Mouse (Mus musculus): ENCODE data around the gene Trank1. TPM values are rescaled to one million over a fixed set of nuclear protein-coding genes. Genes with fewer than 3 reads are reported as not detected.

Trank1 gene
- 5.9 and 8.5 TPM in 2 replicates for polyA plus RNA-seq (2014; fragmentation: Nextera tagmentation; extraction: Ambion mirVana)

DNA sequence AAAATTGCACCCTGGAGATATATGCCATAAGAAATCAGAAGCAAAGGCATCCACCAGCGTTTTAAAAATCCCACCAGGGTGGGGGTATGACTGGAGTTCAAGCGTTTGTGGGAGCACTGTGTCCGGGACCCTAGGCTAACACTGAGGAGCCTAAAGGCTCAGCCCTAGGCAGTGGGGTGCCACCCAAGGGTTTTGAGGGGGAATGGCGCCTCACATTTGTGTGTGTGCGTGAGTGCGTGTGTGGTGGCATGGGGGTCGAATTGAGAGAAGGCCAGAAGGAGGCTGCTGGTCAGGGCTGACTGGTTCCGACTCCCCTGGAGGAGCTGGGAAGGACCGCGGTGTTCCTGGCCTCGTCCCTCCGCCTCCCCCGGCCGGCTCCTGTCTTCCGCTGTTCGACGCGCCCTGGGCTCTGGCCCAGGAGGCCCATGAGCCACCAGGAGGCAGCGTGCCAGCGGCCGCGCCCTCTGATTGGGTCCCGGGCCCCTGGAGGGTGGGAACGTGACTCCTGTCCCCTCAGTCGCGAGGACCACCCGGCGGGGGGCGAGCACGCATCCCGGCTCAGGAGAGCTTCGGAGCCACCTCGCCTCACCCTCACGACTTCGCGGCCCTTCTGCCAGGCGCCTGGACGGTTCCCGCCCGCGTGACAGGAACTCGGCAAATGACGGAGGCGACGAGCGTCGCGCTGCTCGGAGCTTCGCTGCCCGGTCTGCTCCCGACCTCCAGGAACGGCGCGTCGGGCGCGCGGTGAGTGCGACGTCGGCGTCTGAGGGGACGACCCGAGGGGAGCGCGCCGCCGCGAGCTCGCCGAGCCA, at the start of gene Trank1:
Gene Trank1, plus strand, starts transcription at position 709 of the 812 bp plus-strand sequence.
- Histone ChIP-seq H3K27me3 (replicated peaks; ENCODE audit: control insufficient read depth, insufficient read depth, low read length) (peaks cover 41% of the 10 kb centered on the region), H3K4me3 (ENCODE audit: low read depth, low read length) (peak within 1 kb of the TSS; percentile 48), H3K4me1 (ENCODE audit: control insufficient read depth, insufficient read depth, low read length) (0 out of 2 replicates have a peak, but pooled peaks cover 3% of the 10 kb centered on the region), H3K9me3 (replicated peaks; ENCODE audit: control insufficient read depth, low read length) (peaks cover 8% of the 10 kb centered on the region; the same call in 1 of the 2 replicates), H3K36me3 (ENCODE audit: control insufficient read depth, insufficient read depth, low read length) (no peaks in the 10 kb centered on the region), H3K27ac (ENCODE audit: low read depth, low read length) (no peak within 1 kb of the TSS), H3K4me2 (ENCODE audit: low read length) (peak within 1 kb of the TSS; percentile 88), H3K9ac (ENCODE audit: low read length) (peak within 1 kb of the TSS; percentile 59)
- peak; percentile 57 for ATAC-seq
- DNase-seq (ENCODE audit: low spot score) = peak; percentile 48
- WGBS = 10% methylated on average over 67 of the region's 72 CpGs

DNA sequence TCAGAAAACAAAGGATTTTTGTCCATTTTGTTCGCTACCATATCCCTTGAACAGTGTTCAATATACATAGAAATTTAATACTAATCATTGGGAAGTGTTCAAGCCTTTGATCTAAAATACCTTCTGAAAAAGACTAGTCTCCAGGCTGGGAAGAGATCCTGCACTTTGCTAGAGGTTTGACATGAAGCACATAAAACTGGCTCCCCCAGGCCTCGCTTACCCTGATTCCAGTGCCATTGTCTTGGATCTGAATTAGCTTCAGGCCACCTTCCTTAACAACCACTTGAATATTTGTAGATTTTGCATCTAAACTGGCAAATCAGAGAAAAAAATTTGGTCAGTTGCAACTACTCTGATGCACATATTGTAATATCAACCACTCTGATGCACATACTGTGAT, 43.5 kb upstream of the Trank1 start:
- H3K4me1 ChIP-seq (ENCODE audit: control insufficient read depth, insufficient read depth, low read length) = peaks cover 7% of the 10 kb centered on the region
- no peaks in the 10 kb centered on the region for H3K27me3 ChIP-seq (replicated peaks; ENCODE audit: control insufficient read depth, insufficient read depth, low read length)
- ATAC-seq (no peak), DNase-seq (ENCODE audit: low spot score) (no peak)
- no peaks in the 10 kb centered on the region for H3K9me3 ChIP-seq (replicated peaks; ENCODE audit: control insufficient read depth, low read length)
- H3K36me3 ChIP-seq (ENCODE audit: control insufficient read depth, insufficient read depth, low read length) = peaks cover 23% of the 10 kb centered on the region
- H3K9ac ChIP-seq (ENCODE audit: low read length) = no peak overlapping the region
- H3K27ac ChIP-seq (ENCODE audit: low read depth, low read length) = no peak overlapping the region
- no peak overlapping the region for H3K4me2 ChIP-seq (ENCODE audit: low read length)
- 92% methylated on average over 2 of the region's 2 CpGs for WGBS
- no peak overlapping the region for H3K4me3 ChIP-seq (ENCODE audit: low read depth, low read length)

DNA sequence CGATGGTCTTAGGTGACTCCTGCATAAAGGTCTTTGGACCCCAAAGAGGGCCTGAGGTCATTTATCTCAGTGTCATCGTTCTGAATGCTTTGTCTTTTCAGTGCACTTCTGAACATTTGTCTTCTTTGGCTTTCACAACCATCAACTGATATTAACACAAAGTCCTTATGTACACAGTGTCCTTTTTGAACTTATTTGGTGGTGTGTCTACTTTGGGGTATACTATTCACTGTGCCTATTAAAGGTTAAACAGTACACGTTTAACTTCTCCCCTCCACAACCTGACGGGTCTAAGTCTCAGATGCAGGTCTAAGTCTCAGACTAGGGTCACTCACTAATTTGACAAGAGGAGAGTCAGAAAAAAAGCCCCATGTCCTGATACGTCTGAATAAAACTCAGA, 40.9 kb upstream of the Trank1 start:
- peak overlapping the region; percentile 64 for H3K4me2 ChIP-seq (ENCODE audit: low read length)
- peak overlapping the region; percentile 83 for H3K4me3 ChIP-seq (ENCODE audit: low read depth, low read length)
- no peaks in the 10 kb centered on the region for H3K9me3 ChIP-seq (replicated peaks; ENCODE audit: control insufficient read depth, low read length)
- peak overlapping the region; percentile 89 for H3K27ac ChIP-seq (ENCODE audit: low read depth, low read length)
- DNase-seq (ENCODE audit: low spot score) (no peak), ATAC-seq (no peak)
- H3K9ac ChIP-seq (ENCODE audit: low read length) = peak overlapping the region; percentile 69
- WGBS = 18% methylated on average over 5 of the region's 5 CpGs
- peaks cover 22% of the 10 kb centered on the region; the same call in 1 of the 2 replicates for H3K36me3 ChIP-seq (ENCODE audit: control insufficient read depth, insufficient read depth, low read length)
- H3K4me1 ChIP-seq (ENCODE audit: control insufficient read depth, insufficient read depth, low read length) = peaks cover 26% of the 10 kb centered on the region
- H3K27me3 ChIP-seq (replicated peaks; ENCODE audit: control insufficient read depth, insufficient read depth, low read length) = no peaks in the 10 kb centered on the region

DNA sequence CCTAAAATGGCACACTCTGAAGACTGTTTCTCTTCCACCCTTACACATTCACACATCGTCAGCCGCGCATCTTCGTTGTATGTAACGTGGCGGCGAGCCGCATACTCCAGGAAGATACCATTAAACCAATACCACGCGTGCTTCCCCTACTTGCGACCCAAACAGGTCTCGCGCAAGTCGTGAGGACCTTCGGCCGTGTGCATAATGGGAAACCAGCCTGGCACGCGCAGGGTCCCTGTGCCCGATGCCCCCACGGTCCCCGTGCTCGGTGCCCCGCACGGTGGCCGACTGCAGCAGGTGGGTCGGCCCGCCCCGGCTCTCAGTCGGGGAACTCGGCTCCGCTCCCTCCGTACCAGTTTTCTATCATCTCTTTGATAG, 40.5 kb upstream of the Trank1 start:
- H3K4me2 ChIP-seq (ENCODE audit: low read length) = peak overlapping the region; percentile 64
- ATAC-seq = peak; percentile 73

DNA sequence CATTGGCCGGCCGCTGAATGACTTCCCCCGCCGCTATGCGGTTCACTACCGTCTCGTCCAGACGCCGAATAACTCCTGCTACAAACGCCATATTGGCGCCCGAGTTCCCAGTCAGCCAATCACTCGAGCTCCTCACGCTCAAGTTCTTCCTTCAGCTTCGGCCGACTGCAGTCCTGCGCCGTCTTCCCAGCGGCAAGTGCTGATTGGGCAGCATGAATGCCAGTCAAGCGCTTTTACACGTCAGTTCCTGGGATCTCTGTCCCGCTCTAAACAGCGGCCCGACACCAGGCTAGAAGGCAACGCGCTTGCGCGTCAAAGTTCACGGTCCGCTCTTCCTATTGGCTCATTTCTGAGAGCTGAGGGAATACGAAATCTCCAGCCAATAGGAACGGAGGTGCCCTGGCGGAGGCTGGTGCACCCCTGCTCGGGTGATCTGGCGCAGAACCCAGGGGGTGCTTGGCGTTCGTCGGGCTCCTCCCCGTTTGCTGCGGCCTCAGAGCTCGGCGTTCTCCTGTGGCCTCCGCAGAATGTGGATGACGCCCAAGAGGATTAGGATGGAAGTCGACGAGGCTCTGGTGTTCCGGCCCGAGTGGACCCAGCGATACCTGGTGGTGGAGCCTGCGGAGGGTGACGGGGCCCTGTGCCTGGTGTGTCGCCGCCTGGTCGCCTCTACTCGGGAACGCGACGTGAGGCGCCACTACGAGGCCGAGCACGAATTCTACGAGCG, 39.9 kb upstream of the Trank1 start, which contains the start of the genes Mlh1 and Epm2aip1:
Gene Mlh1, minus strand, starts transcription at position 358 of the 727 bp plus-strand sequence.
Gene Epm2aip1, plus strand, starts transcription at position 496 of the 727 bp plus-strand sequence.
- peak within 1 kb of the TSS; percentile 83 for H3K4me3 ChIP-seq (ENCODE audit: low read depth, low read length)
- ATAC-seq (peak; percentile 99), DNase-seq (ENCODE audit: low spot score) (peak; percentile 100)
- no peaks in the 10 kb centered on the region for H3K9me3 ChIP-seq (replicated peaks; ENCODE audit: control insufficient read depth, low read length)
- H3K9ac ChIP-seq (ENCODE audit: low read length) = peak within 1 kb of the TSS; percentile 95
- H3K27me3 ChIP-seq (replicated peaks; ENCODE audit: control insufficient read depth, insufficient read depth, low read length) = no peaks in the 10 kb centered on the region
- peaks cover 29% of the 10 kb centered on the region for H3K4me1 ChIP-seq (ENCODE audit: control insufficient read depth, insufficient read depth, low read length)
- H3K4me2 ChIP-seq (ENCODE audit: low read length) = peak within 1 kb of the TSS; percentile 91
- peaks cover 29% of the 10 kb centered on the region for H3K36me3 ChIP-seq (ENCODE audit: control insufficient read depth, insufficient read depth, low read length)
- H3K27ac ChIP-seq (ENCODE audit: low read depth, low read length) = peak within 1 kb of the TSS; percentile 91
- under 1% methylated on average over 60 of the region's 64 CpGs for WGBS

More for the DNA sequence above, 40.5 kb upstream of the Trank1 start:
- Histone ChIP-seq H3K27ac (ENCODE audit: low read depth, low read length) (peak overlapping the region; percentile 89), H3K4me3 (ENCODE audit: low read depth, low read length) (peak overlapping the region; percentile 83), H3K36me3 (ENCODE audit: control insufficient read depth, insufficient read depth, low read length) (peaks cover 25% of the 10 kb centered on the region), H3K4me1 (ENCODE audit: control insufficient read depth, insufficient read depth, low read length) (peaks cover 26% of the 10 kb centered on the region), H3K9me3 (replicated peaks; ENCODE audit: control insufficient read depth, low read length) (no peaks in the 10 kb centered on the region), H3K9ac (ENCODE audit: low read length) (peak overlapping the region; percentile 69), H3K27me3 (replicated peaks; ENCODE audit: control insufficient read depth, insufficient read depth, low read length) (no peaks in the 10 kb centered on the region)
- under 1% methylated on average over 32 of the region's 32 CpGs for WGBS
- DNase-seq (ENCODE audit: low spot score) = peak; percentile 70

DNA sequence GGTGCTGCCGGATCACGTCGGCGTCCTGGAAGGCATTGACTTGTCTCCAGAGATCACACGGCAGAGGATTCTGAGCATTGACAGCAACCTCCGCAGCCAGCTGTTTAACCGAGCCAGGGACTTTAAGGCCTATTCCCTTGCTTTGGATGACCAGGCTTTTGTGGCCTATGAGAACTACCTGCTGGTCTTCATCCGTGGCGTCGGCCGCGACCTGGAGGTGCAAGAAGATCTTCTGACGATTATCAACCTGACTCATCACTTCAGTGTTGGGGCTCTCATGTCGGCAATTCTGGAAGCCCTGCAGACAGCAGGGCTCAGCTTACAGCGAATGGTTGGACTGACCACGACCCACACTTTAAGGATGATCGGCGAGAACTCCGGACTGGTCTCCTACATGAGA, 39.2 kb upstream of the Trank1 start:
- Histone ChIP-seq H3K4me2 (ENCODE audit: low read length) (peak overlapping the region; percentile 91), H3K27ac (ENCODE audit: low read depth, low read length) (peak overlapping the region; percentile 91; the same call in 1 of the 2 replicates), H3K4me1 (ENCODE audit: control insufficient read depth, insufficient read depth, low read length) (peaks cover 30% of the 10 kb centered on the region), H3K4me3 (ENCODE audit: low read depth, low read length) (peak overlapping the region; percentile 83), H3K27me3 (replicated peaks; ENCODE audit: control insufficient read depth, insufficient read depth, low read length) (no peaks in the 10 kb centered on the region), H3K9ac (ENCODE audit: low read length) (peak overlapping the region; percentile 95), H3K9me3 (replicated peaks; ENCODE audit: control insufficient read depth, low read length) (no peaks in the 10 kb centered on the region), H3K36me3 (ENCODE audit: control insufficient read depth, insufficient read depth, low read length) (peaks cover 25% of the 10 kb centered on the region)
- no peak for DNase-seq (ENCODE audit: low spot score)
- no peak for ATAC-seq
- 14% methylated on average over 19 of the region's 19 CpGs for WGBS

DNA sequence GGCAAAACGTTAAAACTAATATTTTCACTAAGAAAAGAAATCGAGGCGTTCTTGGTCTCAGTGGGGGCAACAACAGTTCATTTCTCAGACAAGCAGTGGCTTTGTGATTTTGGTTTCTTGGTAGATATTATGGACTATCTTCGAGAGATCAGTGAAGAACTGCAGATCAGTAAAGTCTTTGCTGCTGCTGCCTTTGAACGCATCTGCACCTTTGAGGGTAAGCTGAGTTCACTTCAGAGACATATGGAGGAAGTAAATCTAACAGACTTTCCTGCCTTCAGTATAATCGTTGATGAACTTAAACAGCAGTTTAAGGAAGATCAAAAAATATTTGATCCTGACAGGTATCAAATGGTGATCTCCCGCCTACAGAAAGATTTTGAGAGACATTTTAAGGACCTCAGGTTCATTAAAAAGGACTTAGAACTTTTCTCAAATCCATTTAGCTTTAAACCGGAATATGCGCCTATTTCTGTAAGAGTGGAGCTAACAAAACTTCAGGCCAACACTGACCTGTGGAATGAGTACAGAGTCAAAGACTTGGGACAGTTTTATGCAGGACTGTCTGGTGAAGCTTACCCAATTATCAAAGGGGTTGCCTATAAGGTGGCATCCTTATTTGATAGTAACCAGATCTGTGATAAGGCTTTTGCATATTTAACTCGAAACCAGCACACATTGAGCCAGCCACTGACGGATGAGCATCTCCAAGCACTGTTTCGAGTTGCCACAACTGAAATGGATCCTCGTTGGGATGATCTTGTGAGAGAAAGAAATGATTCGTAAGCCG, 38.3 kb upstream of the Trank1 start:
- H3K9me3 ChIP-seq (replicated peaks; ENCODE audit: control insufficient read depth, low read length) = no peaks in the 10 kb centered on the region
- H3K4me2 ChIP-seq (ENCODE audit: low read length) = peak overlapping the region; percentile 91
- peaks cover 28% of the 10 kb centered on the region for H3K36me3 ChIP-seq (ENCODE audit: control insufficient read depth, insufficient read depth, low read length)
- peaks cover 30% of the 10 kb centered on the region for H3K4me1 ChIP-seq (ENCODE audit: control insufficient read depth, insufficient read depth, low read length)
- peak overlapping the region; percentile 83 for H3K4me3 ChIP-seq (ENCODE audit: low read depth, low read length)
- H3K9ac ChIP-seq (ENCODE audit: low read length) = peak overlapping the region; percentile 95
- H3K27ac ChIP-seq (ENCODE audit: low read depth, low read length) = no peak overlapping the region
- 80% methylated on average over 15 of the region's 15 CpGs for WGBS
- H3K27me3 ChIP-seq (replicated peaks; ENCODE audit: control insufficient read depth, insufficient read depth, low read length) = no peaks in the 10 kb centered on the region
- ATAC-seq = no peak
- DNase-seq (ENCODE audit: low spot score) = no peak

DNA sequence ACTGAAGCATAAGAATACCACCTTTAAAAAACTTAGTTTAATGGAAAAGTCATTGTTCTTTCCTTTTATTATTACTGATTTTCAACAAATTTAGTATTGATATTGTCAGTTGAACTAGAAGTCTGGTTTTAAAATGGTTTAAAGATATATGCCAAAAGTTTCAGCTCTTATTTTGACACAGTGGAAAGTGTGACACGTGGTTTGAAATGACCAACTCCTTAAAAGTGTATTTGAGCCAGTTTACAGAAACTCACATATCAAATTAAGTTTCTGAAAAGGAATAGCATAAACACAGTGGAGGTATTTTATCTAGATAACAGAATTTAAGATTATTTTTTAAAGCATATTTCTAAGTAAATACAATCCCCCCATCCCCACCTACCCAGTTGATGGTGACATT, 37.6 kb upstream of the Trank1 start:
- Histone ChIP-seq H3K9me3 (replicated peaks; ENCODE audit: control insufficient read depth, low read length) (no peaks in the 10 kb centered on the region), H3K9ac (ENCODE audit: low read length) (no peak overlapping the region), H3K27ac (ENCODE audit: low read depth, low read length) (no peak overlapping the region), H3K27me3 (replicated peaks; ENCODE audit: control insufficient read depth, insufficient read depth, low read length) (no peaks in the 10 kb centered on the region), H3K36me3 (ENCODE audit: control insufficient read depth, insufficient read depth, low read length) (peaks cover 35% of the 10 kb centered on the region), H3K4me2 (ENCODE audit: low read length) (peak overlapping the region; percentile 91), H3K4me1 (ENCODE audit: control insufficient read depth, insufficient read depth, low read length) (peaks cover 30% of the 10 kb centered on the region), H3K4me3 (ENCODE audit: low read depth, low read length) (no peak overlapping the region)
- DNase-seq (ENCODE audit: low spot score) = no peak
- WGBS = 91% methylated on average over 1 of the region's 1 CpGs
- no peak for ATAC-seq
